Mouse (Mus musculus): ENCODE data around the gene Ccdc103. TPM values are rescaled to one million over a fixed set of nuclear protein-coding genes. Genes with fewer than 3 reads are reported as not detected.
A peak's percentile ranks its signal among the peaks of the same experiment; 100 is the strongest.

Ccdc103 gene
- polyA plus RNA-seq, 1 experiment from 2014 or later = 0.99 TPM

GRCm38 (mm10) chr11:102921491-102921890 lies 40.5 kb downstream of the Ccdc103 start:
- H3K9ac ChIP-seq (replicated peaks) = 0 out of 2 replicates have a peak overlapping the region, but pooled peaks have one; percentile 28
- 60% methylated on average over 6 of the region's 6 CpGs for WGBS
- no peak for ATAC-seq (ENCODE audit: insufficient number of reproducible peaks, insufficient read depth, low FRiP score, low TSS enrichment, low read depth)
- no peaks in the 10 kb centered on the region for H3K27me3 ChIP-seq
- H3K4me3 ChIP-seq (replicated peaks) = no peak overlapping the region
- H3K36me3 ChIP-seq = peaks cover 27% of the 10 kb centered on the region
- 0 out of 2 replicates have a peak overlapping the region, but pooled peaks have one; percentile 12 for H3K27ac ChIP-seq
- H3K4me2 ChIP-seq = peak overlapping the region; percentile 13; the same call in 1 of the 2 replicates
- H3K4me1 ChIP-seq (replicated peaks) = peaks cover 27% of the 10 kb centered on the region
- no peaks in the 10 kb centered on the region for H3K9me3 ChIP-seq

- peak within 1 kb of the TSS; percentile 74 for H3K4me2 ChIP-seq
- H3K9ac ChIP-seq (replicated peaks) = peak within 1 kb of the TSS; percentile 78
- no peaks in the 10 kb centered on the region for H3K27me3 ChIP-seq
- under 1% methylated on average over 62 of the region's 62 CpGs for WGBS
- peaks cover 26% of the 10 kb centered on the region for H3K36me3 ChIP-seq
- H3K9me3 ChIP-seq = no peaks in the 10 kb centered on the region
- peak within 1 kb of the TSS; percentile 95 for H3K27ac ChIP-seq
- peak; percentile 94 for ATAC-seq (ENCODE audit: insufficient number of reproducible peaks, insufficient read depth, low FRiP score, low TSS enrichment, low read depth)
- peaks cover 27% of the 10 kb centered on the region for H3K4me1 ChIP-seq (replicated peaks)
- peak within 1 kb of the TSS; percentile 83 for H3K4me3 ChIP-seq (replicated peaks)
These were observed 43.8 kb downstream of the Ccdc103 start, which contains the start of gene Kif18b for GRCm38 (mm10) chr11:102924557-102925350. Gene Kif18b (minus strand): TSS chr11:102925124.

- peak overlapping the region; percentile 83 for H3K4me3 ChIP-seq (replicated peaks)
- peak overlapping the region; percentile 74 for H3K4me2 ChIP-seq
- peak overlapping the region; percentile 95 for H3K27ac ChIP-seq
- peaks cover 20% of the 10 kb centered on the region for H3K36me3 ChIP-seq
- no peaks in the 10 kb centered on the region for H3K27me3 ChIP-seq
- ATAC-seq (ENCODE audit: insufficient number of reproducible peaks, insufficient read depth, low FRiP score, low TSS enrichment, low read depth) = no peak
- no peaks in the 10 kb centered on the region for H3K9me3 ChIP-seq
- H3K9ac ChIP-seq (replicated peaks) = peak overlapping the region; percentile 78
- WGBS = 2% methylated on average over 10 of the region's 10 CpGs
- peaks cover 27% of the 10 kb centered on the region for H3K4me1 ChIP-seq (replicated peaks)
These were observed 44.3 kb downstream of the Ccdc103 start for GRCm38 (mm10) chr11:102925351-102925717.

- H3K4me1 ChIP-seq (replicated peaks) = peaks cover 8% of the 10 kb centered on the region; the same call in 1 of the 2 replicates
- WGBS = 89% methylated on average over 10 of the region's 10 CpGs
- H3K4me3 ChIP-seq (replicated peaks) = no peak overlapping the region
- no peak overlapping the region for H3K4me2 ChIP-seq
- no peak overlapping the region for H3K9ac ChIP-seq (replicated peaks)
- peaks cover 9% of the 10 kb centered on the region; the same call in 1 of the 2 replicates for H3K27me3 ChIP-seq
- no peak overlapping the region for H3K27ac ChIP-seq
- no peak for ATAC-seq (ENCODE audit: insufficient number of reproducible peaks, insufficient read depth, low FRiP score, low TSS enrichment, low read depth)
- H3K36me3 ChIP-seq = no peaks in the 10 kb centered on the region
- H3K9me3 ChIP-seq = no peaks in the 10 kb centered on the region
These were observed 49.7 kb downstream of the Ccdc103 start for GRCm38 (mm10) chr11:102930672-102931071.

Other genes starting within 250 kb of the Ccdc103 start
- 0.98 and 1.3 TPM in 2 replicates for gene Meioc, start 217.5 kb upstream of the Ccdc103 start, polyA plus RNA-seq (2016; fragmentation: Nextera tagmentation; extraction: Ambion mirVana)
- gene Ccdc43, start 183.4 kb upstream of the Ccdc103 start, polyA plus RNA-seq (2016; fragmentation: Nextera tagmentation; extraction: Ambion mirVana) = 52.4 and 54.9 TPM in 2 replicates
- gene Adam11, start 119.8 kb upstream of the Ccdc103 start, polyA plus RNA-seq (2016; fragmentation: Nextera tagmentation; extraction: Ambion mirVana) = 20.9 and 22.2 TPM in 2 replicates
- 117 and 118 TPM in 2 replicates for gene Gjc1, start 61.5 kb upstream of the Ccdc103 start, polyA plus RNA-seq (2016; fragmentation: Nextera tagmentation; extraction: Ambion mirVana)
- not detected in 2 replicates for gene Higd1b, start 45.4 kb upstream of the Ccdc103 start, polyA plus RNA-seq (2016; fragmentation: Nextera tagmentation; extraction: Ambion mirVana)
- gene Eftud2, start 219 bp upstream of the Ccdc103 start, polyA plus RNA-seq (2016; fragmentation: Nextera tagmentation; extraction: Ambion mirVana) = 260 and 269 TPM in 2 replicates
- gene Fam187a, start 4.0 kb downstream of the Ccdc103 start, polyA plus RNA-seq (2016; fragmentation: Nextera tagmentation; extraction: Ambion mirVana) = not detected in 2 replicates
- gene Gfap, start 19.7 kb downstream of the Ccdc103 start, polyA plus RNA-seq (2016; fragmentation: Nextera tagmentation; extraction: Ambion mirVana) = 0.25 and 0.41 TPM in 2 replicates
- gene Kif18b, start 43.9 kb downstream of the Ccdc103 start, polyA plus RNA-seq (2016; fragmentation: Nextera tagmentation; extraction: Ambion mirVana) = 10.3 and 13.1 TPM in 2 replicates
- gene C1ql1, start 65.5 kb downstream of the Ccdc103 start, polyA plus RNA-seq (2016; fragmentation: Nextera tagmentation; extraction: Ambion mirVana) = 1.3 and 1.6 TPM in 2 replicates
- 53.6 and 53.7 TPM in 2 replicates for gene Nmt1, start 147.0 kb downstream of the Ccdc103 start, polyA plus RNA-seq (2016; fragmentation: Nextera tagmentation; extraction: Ambion mirVana)
- gene Dcakd, start 147.1 kb downstream of the Ccdc103 start, polyA plus RNA-seq (2016; fragmentation: Nextera tagmentation; extraction: Ambion mirVana) = 167 and 192 TPM in 2 replicates
- gene Plcd3, start 220.5 kb downstream of the Ccdc103 start, polyA plus RNA-seq (2016; fragmentation: Nextera tagmentation; extraction: Ambion mirVana) = 2.9 and 3.6 TPM in 2 replicates
- 8.1 and 11.9 TPM in 2 replicates for gene Acbd4, start 220.5 kb downstream of the Ccdc103 start, polyA plus RNA-seq (2016; fragmentation: Nextera tagmentation; extraction: Ambion mirVana)
- 3.9 and 4.0 TPM in 2 replicates for gene Hexim1, start 235.0 kb downstream of the Ccdc103 start, polyA plus RNA-seq (2016; fragmentation: Nextera tagmentation; extraction: Ambion mirVana)

Measured in limb, embryonic 12.5 days (tissue).